26 mouse cellular contexts compared by ENCODE assay signal in genomic region chr11:61593069-61593468, GRCm38 (mm10). TPM values are rescaled to one million over a fixed set of nuclear protein-coding genes. Genes with fewer than 3 reads are reported as not detected.
"Had no signal": no experiment of that assay in that cellular context is flagged by ENCODE, and none has a peak within 500 bp of the region (broad histone marks: within the 10 kb centered on the region; RNA-seq: fewer than 3 reads in every experiment).

No protein-coding gene starts in this region.

- H3K4me3 ChIP-seq: embryonic facial prominence, embryonic 10.5 days; embryonic facial prominence, embryonic 12.5 days; embryonic facial prominence, embryonic 13.5 days; embryonic facial prominence, embryonic 15.5 days; erythroblast, embryonic 14.5 days; forebrain, embryonic 10.5 days; forebrain, embryonic 12.5 days; forebrain, embryonic 13.5 days; forebrain, embryonic 15.5 days; gastrocnemius, adult 2 months; heart, adult 2 months had no signal

- H3K9ac ChIP-seq: embryonic facial prominence, embryonic 12.5 days; embryonic facial prominence, embryonic 13.5 days; embryonic facial prominence, embryonic 15.5 days; forebrain, embryonic 12.5 days; forebrain, embryonic 13.5 days; forebrain, embryonic 15.5 days; forebrain, postnatal 0 days had no signal

- H3K27ac ChIP-seq: embryonic facial prominence, embryonic 10.5 days; embryonic facial prominence, embryonic 12.5 days; embryonic facial prominence, embryonic 13.5 days; embryonic facial prominence, embryonic 15.5 days; forebrain, embryonic 10.5 days; forebrain, embryonic 12.5 days; forebrain, embryonic 13.5 days; forebrain, embryonic 15.5 days; gastrocnemius, adult 2 months; heart, adult 2 months had no signal

- H3K4me1 ChIP-seq: embryonic facial prominence, embryonic 12.5 days; forebrain, embryonic 13.5 days; forebrain, embryonic 15.5 days had no signal

- DNase-seq: cerebellum, adult 9-10 months; cerebellum, adult 9-11 months; cerebellum, postnatal 10 days; cerebellum, postnatal 14 days; cerebellum, postnatal 25 days; cerebellum, postnatal 36 days; embryo, embryonic 11 days; forebrain, postnatal 0 days; gastrocnemius, adult 2 months; gastrocnemius, postnatal 10 days; gastrocnemius, postnatal 14 days; gastrocnemius, postnatal 25 days; gastrocnemius, postnatal 36 days; heart, adult 11 months; heart, adult 18-20 months; heart, adult 2 months had no signal

- H3K27me3 ChIP-seq: embryonic facial prominence, embryonic 12.5 days; embryonic facial prominence, embryonic 15.5 days; forebrain, embryonic 12.5 days; forebrain, embryonic 13.5 days; forebrain, embryonic 15.5 days had no signal

- H3K36me3 ChIP-seq: embryonic facial prominence, embryonic 10.5 days; embryonic facial prominence, embryonic 12.5 days; embryonic facial prominence, embryonic 13.5 days; embryonic facial prominence, embryonic 15.5 days; forebrain, embryonic 10.5 days; forebrain, embryonic 12.5 days; forebrain, embryonic 15.5 days had no signal

- H3K9me3 ChIP-seq: embryonic facial prominence, embryonic 10.5 days; embryonic facial prominence, embryonic 12.5 days; embryonic facial prominence, embryonic 13.5 days; embryonic facial prominence, embryonic 15.5 days; forebrain, embryonic 10.5 days; forebrain, embryonic 12.5 days; forebrain, embryonic 15.5 days had no signal

RNA-seq across cellular contexts. Expression of gene Epn2, which starts 13.6 kb away (rescaled TPM):
- total RNA-seq: granulocyte monocyte progenitor cell, adult 5-6 weeks had no signal
- polyA plus RNA-seq: erythroblast, embryonic 14.5 days had no signal
